Mouse (Mus musculus) liver, adult 2 months (tissue): ENCODE data around the gene Kctd4. TPM values are rescaled to one million over a fixed set of nuclear protein-coding genes. Genes with fewer than 3 reads are reported as not detected.

ENCODE experiments used
- DNase-seq: peaks from one replicate; pipeline ENCODE4 v3.0.0-alpha.2; 2011; ENCODE audit warnings: low read depth, low spot score; ENCODE audit errors: extremely low read depth
- H3K27ac ChIP-seq: fragments of 200-500 bp; replicated peaks from 2 replicates; pipeline ENCODE4 v1.5.1; 2012; ENCODE audit warnings: low read depth, mild to moderate bottlenecking, control low read depth, inconsistent platforms, low read length; ENCODE audit not compliant: insufficient read depth
- H3K27me3 ChIP-seq: fragments of 200-500 bp; 2 replicates; pipeline ENCODE4 v1.6.1; 2012; ENCODE audit warnings: mild to moderate bottlenecking, moderate library complexity, low read length, inconsistent platforms; ENCODE audit not compliant: control insufficient read depth, insufficient read depth
- H3K36me3 ChIP-seq: fragments of 200-500 bp; 2 replicates; pipeline ENCODE4 v1.6.1; 2012; ENCODE audit warnings: low read length, inconsistent platforms; ENCODE audit not compliant: control insufficient read depth, insufficient read depth
- H3K4me1 ChIP-seq: fragments of 200-500 bp; 2 replicates; pipeline ENCODE4 v1.6.1; 2011; ENCODE audit warnings: low read length; ENCODE audit not compliant: control insufficient read depth, insufficient read depth
- H3K4me3 ChIP-seq: fragments of 200-500 bp; 2 replicates; pipeline ENCODE4 v1.5.1; 2011; ENCODE audit warnings: low read depth, mild to moderate bottlenecking, control low read depth, low read length, moderate library complexity; ENCODE audit not compliant: insufficient read depth
- H3K79me2 ChIP-seq: fragments of 200-500 bp; 2 replicates; pipeline ENCODE4 v1.6.1; 2012; ENCODE audit warnings: inconsistent platforms, mild to moderate bottlenecking, low read length, moderate library complexity; ENCODE audit not compliant: control insufficient read depth, insufficient read depth
- H3K9ac ChIP-seq: fragments of 200-500 bp; 2 replicates; pipeline ENCODE4 v1.6.1; 2012; ENCODE audit warnings: low read depth, mild to moderate bottlenecking, control low read depth, inconsistent platforms, low read length
- CTCF ChIP-seq: fragments of 200-500 bp; IDR thresholded peaks from 2 replicates; pipeline ENCODE4 v1.5.1; 2011; ENCODE audit warnings: low read depth, low read length, control low read depth
- POLR2A ChIP-seq: fragments of 200-500 bp; IDR thresholded peaks from 2 replicates; pipeline ENCODE4 v1.6.1; 2011; ENCODE audit warnings: low read length, control low read depth; ENCODE audit not compliant: insufficient read depth; ENCODE audit errors: extremely low read depth
- WGBS: fragments of 180-500 bp; shearing (Covaris S2); methylation state at CpG from one replicate; pipeline ENCODE4 v1.1.7; 2018; 5-methylcytosine and 5-hydroxymethylcytosine counted together
- polyA plus RNA-seq: library from polyadenylated mRNA; depleted of rRNA; stranded (reverse); fragments of >200 nt; gene quantifications from 2 replicates; pipeline ENCODE4 v1.2.3, GENCODE M21; 2012
- total RNA-seq: library from RNA; depleted of rRNA; stranded (reverse); fragments of >200 nt; gene quantifications from 2 replicates; pipeline ENCODE4 v1.2.3, GENCODE M21; 2014

The Kctd4 gene
- total and polyA plus RNA-seq, 2 experiments: not detected

- no peak overlapping the region for H3K4me3 ChIP-seq
- H3K79me2 ChIP-seq: peaks cover 5% of the 10 kb centered on the region; the same call in 1 of the 2 replicates
- H3K9ac ChIP-seq: no peak overlapping the region
- no peaks in the 10 kb centered on the region; the same call in 1 of the 2 replicates for H3K36me3 ChIP-seq
- WGBS: 75% methylated on average over 3 of the region's 3 CpGs
- no peak for DNase-seq
- no peaks in the 10 kb centered on the region for H3K4me1 ChIP-seq
- TF ChIP-seq CTCF (no peak), POLR2A (no peak)
- no peaks in the 10 kb centered on the region for H3K27me3 ChIP-seq
- H3K27ac ChIP-seq: no peak overlapping the region
These were observed 21.3 kb downstream of the Kctd4 start for GRCm38 (mm10) chr14:75976107-75976506.

- DNase-seq: no peak
- peaks cover 2% of the 10 kb centered on the region for H3K36me3 ChIP-seq
- WGBS: 95% methylated on average over 3 of the region's 3 CpGs
- no peak overlapping the region for H3K27ac ChIP-seq
- no peak overlapping the region for H3K9ac ChIP-seq
- no peak overlapping the region for H3K4me3 ChIP-seq
- H3K4me1 ChIP-seq: no peaks in the 10 kb centered on the region
- TF ChIP-seq POLR2A (no peak), CTCF (no peak)
- no peaks in the 10 kb centered on the region for H3K79me2 ChIP-seq
- no peaks in the 10 kb centered on the region for H3K27me3 ChIP-seq
These were observed 26.4 kb downstream of the Kctd4 start for GRCm38 (mm10) chr14:75981231-75981630.

- no peak for DNase-seq
- TF ChIP-seq CTCF: no peak
- no peak for TF ChIP-seq POLR2A
- Histone ChIP-seq H3K79me2 (no peaks in the 10 kb centered on the region; the same call in 1 of the 2 replicates), H3K36me3 (peaks cover 2% of the 10 kb centered on the region), H3K4me1 (no peaks in the 10 kb centered on the region), H3K9ac (no peak overlapping the region), H3K27ac (no peak overlapping the region), H3K27me3 (no peaks in the 10 kb centered on the region), H3K4me3 (no peak overlapping the region)
- 99% methylated on average over 2 of the region's 2 CpGs for WGBS
These were observed 29.1 kb downstream of the Kctd4 start for GRCm38 (mm10) chr14:75983891-75984290.

GRCm38 (mm10) chr14:75985112-75985511, 30.3 kb downstream of the Kctd4 start:
- no peaks in the 10 kb centered on the region for H3K4me1 ChIP-seq

GRCm38 (mm10) chr14:75986878-75987483, 32.2 kb downstream of the Kctd4 start:
- no peak for DNase-seq
- TF ChIP-seq POLR2A (no peak), CTCF (no peak)
- Histone ChIP-seq H3K36me3 (peaks cover 2% of the 10 kb centered on the region; the same call in 1 of the 2 replicates), H3K79me2 (peaks cover 5% of the 10 kb centered on the region; the same call in 1 of the 2 replicates), H3K4me3 (no peak overlapping the region), H3K27me3 (no peaks in the 10 kb centered on the region), H3K27ac (no peak overlapping the region), H3K9ac (no peak overlapping the region), H3K4me1 (no peaks in the 10 kb centered on the region)
- WGBS: 95% methylated on average over 7 of the region's 7 CpGs

More at GRCm38 (mm10) chr14:75985112-75985511, 30.3 kb downstream of the Kctd4 start:
- H3K9ac ChIP-seq: no peak overlapping the region
- no peak overlapping the region for H3K4me3 ChIP-seq
- TF ChIP-seq POLR2A (no peak), CTCF (no peak)
- WGBS: 54% methylated on average over 4 of the region's 4 CpGs
- no peaks in the 10 kb centered on the region; the same call in 1 of the 2 replicates for H3K79me2 ChIP-seq
- no peaks in the 10 kb centered on the region for H3K27me3 ChIP-seq
- no peak overlapping the region for H3K27ac ChIP-seq
- DNase-seq: peak; percentile 13
- H3K36me3 ChIP-seq: peaks cover 2% of the 10 kb centered on the region

- Histone ChIP-seq H3K4me1 (no peaks in the 10 kb centered on the region), H3K27ac (no peak overlapping the region), H3K79me2 (peaks cover 5% of the 10 kb centered on the region; the same call in 1 of the 2 replicates), H3K36me3 (peaks cover 2% of the 10 kb centered on the region), H3K9ac (no peak overlapping the region), H3K4me3 (no peak overlapping the region), H3K27me3 (no peaks in the 10 kb centered on the region)
- TF ChIP-seq CTCF: no peak
- TF ChIP-seq POLR2A: no peak
- DNase-seq: no peak
- 88% methylated on average over 1 of the region's 1 CpGs for WGBS
These were observed 34.4 kb downstream of the Kctd4 start for GRCm38 (mm10) chr14:75989168-75989567.
